In the genomic region with DNA sequence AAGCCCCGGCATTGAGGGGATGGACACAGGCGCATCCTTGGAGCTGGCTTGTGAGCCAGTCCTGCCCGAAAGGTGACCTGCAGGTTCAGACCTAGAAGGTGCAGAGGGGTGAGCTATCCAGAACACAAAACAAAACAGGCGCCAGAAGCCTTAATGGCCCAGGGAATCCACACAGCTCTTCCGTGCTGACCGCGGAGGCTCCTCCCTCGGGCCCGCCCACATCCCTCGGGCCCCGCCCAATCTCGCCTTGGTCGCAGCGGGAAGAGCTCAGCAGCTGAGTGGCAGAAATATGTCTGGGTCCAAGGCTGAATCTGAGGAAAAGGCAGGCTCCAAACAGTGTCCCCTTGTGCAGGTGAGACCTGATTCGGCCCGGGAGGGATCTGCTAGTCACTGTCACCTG, we compare ENCODE assay signal across 8 mouse cellular contexts. TPM values are rescaled to one million over a fixed set of nuclear protein-coding genes. Genes with fewer than 3 reads are reported as not detected.
DNase-seq lines count a peak whose midpoint lies in the region; ATAC-seq and TF ChIP-seq lines count a peak whose summit lies in the region.

No protein-coding gene starts in this region.

- TF ChIP-seq CTCF in gastrocnemius, adult 2 months (IDR thresholded peaks at IDR 0.05) = no peak
- TF ChIP-seq CTCF in left cerebral cortex, adult 2 months (IDR thresholded peaks at IDR 0.05) = no peak

- peak overlapping the region; percentile 53 for H3K9ac ChIP-seq in hindbrain, embryonic 16.5 days (ENCODE audit: low read depth, low read length)

- ATAC-seq in common myeloid progenitor, adult 5-6 weeks (replicated peaks; ENCODE audit: low read depth, poor library complexity, severe bottlenecking) = 0 out of 2 replicates have a peak, but pooled peaks have one; percentile 31
- peak; percentile 55 for ATAC-seq in hindbrain, embryonic 16.5 days

- peak; percentile 53 for DNase-seq in WW6 (ENCODE audit: low read depth, low spot score)
- peak; percentile 77 for DNase-seq in gastrocnemius, adult 2 months
- peak; percentile 61 to 63 for DNase-seq in left cerebral cortex, adult 2 months (ENCODE audit: extremely low spot score in 1 of 2, low spot score in 2 of 2)
- peak; percentile 45 to 54 for DNase-seq in right cerebral cortex, adult 2 months (ENCODE audit: low spot score in 2 of 2)
- peak; percentile 74 for DNase-seq in urinary bladder, postnatal 25 days (ENCODE audit: low spot score)

- peak overlapping the region; percentile 63 for H3K27ac ChIP-seq in gastrocnemius, adult 2 months
- no peak overlapping the region for H3K27ac ChIP-seq in hindbrain, embryonic 16.5 days (ENCODE audit: low read depth, low read length)
- 0 out of 2 replicates have a peak overlapping the region, but pooled peaks have one; percentile 5 for H3K27ac ChIP-seq in left cerebral cortex, adult 2 months
- H3K27ac ChIP-seq in macrophage = no peak overlapping the region

- no peaks in the 10 kb centered on the region for H3K36me3 ChIP-seq in hindbrain, embryonic 16.5 days (ENCODE audit: control insufficient read depth, insufficient read depth, low read length)
- no peaks in the 10 kb centered on the region for H3K36me3 ChIP-seq in macrophage (ENCODE audit: inconsistent target)

- H3K79me2 ChIP-seq in macrophage (ENCODE audit: inconsistent target) = peaks cover 73% of the 10 kb centered on the region

- H3K27me3 ChIP-seq in hindbrain, embryonic 16.5 days (replicated peaks; ENCODE audit: control insufficient read depth, insufficient read depth, low read length) = no peaks in the 10 kb centered on the region

- H3K4me3 ChIP-seq in gastrocnemius, adult 2 months = peak overlapping the region; percentile 70
- H3K4me3 ChIP-seq in hindbrain, embryonic 16.5 days (ENCODE audit: low read length) = peak overlapping the region; percentile 44
- peak overlapping the region; percentile 50 for H3K4me3 ChIP-seq in left cerebral cortex, adult 2 months
- H3K4me3 ChIP-seq in macrophage (ENCODE audit: inconsistent target) = peak overlapping the region; percentile 7; the same call in 1 of the 2 replicates

- H3K4me2 ChIP-seq in hindbrain, embryonic 16.5 days (ENCODE audit: low read length) = peak overlapping the region; percentile 61

- WGBS in hindbrain, embryonic 16.5 days = 19% methylated on average over 16 of the region's 16 CpGs
- 68% methylated on average over 16 of the region's 16 CpGs for WGBS in macrophage (ENCODE audit: missing documents)

- intact Hi-C loops in gastrocnemius, adult 2 months (cut with DNase I) = no loop called here
- intact Hi-C loops in left cerebral cortex, adult 2 months (cut with DNase I) = no loop called here

- H3K9me3 ChIP-seq in hindbrain, embryonic 16.5 days (ENCODE audit: control insufficient read depth, low read length) = no peaks in the 10 kb centered on the region

- H3K4me1 ChIP-seq in hindbrain, embryonic 16.5 days (ENCODE audit: control insufficient read depth, insufficient read depth, low read depth, low read length) = peaks cover 9% of the 10 kb centered on the region

RNA-seq across cellular contexts. Expression of gene Wdr76, which starts 3.1 kb away (rescaled TPM):
- 38.6 and 42.9 TPM in 2 replicates for total RNA-seq in common myeloid progenitor, adult 5-6 weeks (2017)
- total RNA-seq in gastrocnemius, adult 2 months (2021) = 1 to 10 TPM; 1.7 to 2.4 TPM
- polyA plus RNA-seq in hindbrain, embryonic 16.5 days (2015; fragmentation: Nextera tagmentation; extraction: Ambion mirVana) = 3.2 TPM in 2 replicates
- 1 to 10 TPM; 4.5 to 5.5 TPM for total RNA-seq in left cerebral cortex, adult 2 months (2021)
- 10 to 100 TPM in 14 of 26 experiments, 1 to 10 TPM in 11, under 1 TPM in 1; 0.98 to 18.7 (median 10.2) TPM for total RNA-seq in macrophage (2018; cell fraction: chromatin; rRNA removed)
- total RNA-seq in macrophage (2018; cell fraction: cytosol; rRNA removed) = 1 to 10 TPM; 1.1 to 7.6 (median 4.6) TPM
- 10 to 100 TPM in 4 of 26 experiments, 1 to 10 TPM in 21, under 1 TPM in 1; 0.69 to 30.5 (median 6.1) TPM for total RNA-seq in macrophage (2018; cell fraction: nucleus; rRNA removed)
- 3.4 to 10.8 TPM (median 3.4 TPM) in 3 replicates for polyA plus RNA-seq in macrophage (2018)

RNA-seq across cellular contexts. Expression of gene Mfap1a, which starts 3.1 kb away (rescaled TPM):
- total RNA-seq in common myeloid progenitor, adult 5-6 weeks (2017) = 34.0 and 34.7 TPM in 2 replicates
- total RNA-seq in gastrocnemius, adult 2 months (2021) = 10 to 100 TPM; 17.3 to 21.6 TPM
- 28.4 and 28.6 TPM in 2 replicates for polyA plus RNA-seq in hindbrain, embryonic 16.5 days (2015; fragmentation: Nextera tagmentation; extraction: Ambion mirVana)
- 10 to 100 TPM; 33.3 TPM for total RNA-seq in left cerebral cortex, adult 2 months (2021)
- total RNA-seq in macrophage (2018; cell fraction: chromatin; rRNA removed) = 10 to 100 TPM in 24 of 26 experiments, 1 to 10 TPM in 2; 8.4 to 33.8 (median 17.2) TPM
- total RNA-seq in macrophage (2018; cell fraction: cytosol; rRNA removed) = 10 to 100 TPM; 24.0 to 45.5 (median 36.3) TPM
- 10 to 100 TPM; 10.1 to 42.6 (median 20.4) TPM for total RNA-seq in macrophage (2018; cell fraction: nucleus; rRNA removed)
- polyA plus RNA-seq in macrophage (2018) = 25.0 to 47.6 TPM (median 28.9 TPM) in 3 replicates

RNA-seq across cellular contexts. Expression of gene Mfap1b, which starts 35.7 kb away (rescaled TPM):
- 51.2 and 61.1 TPM in 2 replicates for total RNA-seq in common myeloid progenitor, adult 5-6 weeks (2017)
- 10 to 100 TPM; 24.2 to 27.6 TPM for total RNA-seq in gastrocnemius, adult 2 months (2021)
- 68.2 and 71.2 TPM in 2 replicates for polyA plus RNA-seq in hindbrain, embryonic 16.5 days (2015; fragmentation: Nextera tagmentation; extraction: Ambion mirVana)
- total RNA-seq in left cerebral cortex, adult 2 months (2021) = 10 to 100 TPM; 40.9 to 41.5 TPM
- total RNA-seq in macrophage (2018; cell fraction: chromatin; rRNA removed) = 10 to 100 TPM in 20 of 26 experiments, 1 to 10 TPM in 6; 7.7 to 20.1 (median 13.8) TPM
- total RNA-seq in macrophage (2018; cell fraction: cytosol; rRNA removed) = 10 to 100 TPM; 25.1 to 52.1 (median 35.4) TPM
- 10 to 100 TPM in 25 of 26 experiments, 1 to 10 TPM in 1; 6.5 to 29.7 (median 16.5) TPM for total RNA-seq in macrophage (2018; cell fraction: nucleus; rRNA removed)
- 30.4 to 59.5 TPM (median 36.3 TPM) in 3 replicates for polyA plus RNA-seq in macrophage (2018)

RNA-seq across cellular contexts. Expression of gene Serinc4, which starts 53.0 kb away (rescaled TPM):
- total RNA-seq in common myeloid progenitor, adult 5-6 weeks (2017) = 1.4 and 1.8 TPM in 2 replicates
- not detected for total RNA-seq in gastrocnemius, adult 2 months (2021)
- 0.95 and 1.2 TPM in 2 replicates for polyA plus RNA-seq in hindbrain, embryonic 16.5 days (2015; fragmentation: Nextera tagmentation; extraction: Ambion mirVana)
- total RNA-seq in left cerebral cortex, adult 2 months (2021) = under 1 TPM; 0.21 to 0.54 TPM
- total RNA-seq in macrophage (2018; cell fraction: chromatin; rRNA removed) = 1 to 10 TPM in 3 of 26 experiments, under 1 TPM in 8, not detected in 15; 0.16 to 1.5 (median 0.79) TPM
- under 1 TPM in 11 of 26 experiments, not detected in 15; 0.04 to 0.19 (median 0.10) TPM for total RNA-seq in macrophage (2018; cell fraction: cytosol; rRNA removed)
- total RNA-seq in macrophage (2018; cell fraction: nucleus; rRNA removed) = under 1 TPM in 6 of 26 experiments, not detected in 20; 0.26 to 0.64 (median 0.38) TPM
- 0.15 to 0.50 TPM in 2 of 3 replicates, not detected in the other for polyA plus RNA-seq in macrophage (2018)

RNA-seq across cellular contexts. Expression of gene Hypk, which starts 56.5 kb away (rescaled TPM):
- total RNA-seq in common myeloid progenitor, adult 5-6 weeks (2017) = 76.4 and 129 TPM in 2 replicates
- total RNA-seq in gastrocnemius, adult 2 months (2021) = 10 to 100 TPM; 21.0 to 21.7 TPM
- polyA plus RNA-seq in hindbrain, embryonic 16.5 days (2015; fragmentation: Nextera tagmentation; extraction: Ambion mirVana) = 99.2 and 122 TPM in 2 replicates
- 10 to 100 TPM; 22.7 to 23.1 TPM for total RNA-seq in left cerebral cortex, adult 2 months (2021)
- 100 to 1,000 TPM in 2 of 26 experiments, 10 to 100 TPM in 24; 27.9 to 101 (median 70.4) TPM for total RNA-seq in macrophage (2018; cell fraction: chromatin; rRNA removed)
- 10 to 100 TPM in 2 of 26 experiments, 1 to 10 TPM in 24; 1.1 to 20.3 (median 4.7) TPM for total RNA-seq in macrophage (2018; cell fraction: cytosol; rRNA removed)
- 10 to 100 TPM; 20.7 to 70.6 (median 39.9) TPM for total RNA-seq in macrophage (2018; cell fraction: nucleus; rRNA removed)
- 13.5 to 25.3 TPM (median 20.5 TPM) in 3 replicates for polyA plus RNA-seq in macrophage (2018)

Comparison
In these comparisons a context has a peak if more than half of its experiments do, and no peak if none do; other contexts are left out.
1. H3K27ac ChIP-seq: peak in gastrocnemius, adult 2 months (single experiment) and left cerebral cortex, adult 2 months (single experiment); none in hindbrain, embryonic 16.5 days (single experiment) and macrophage (single experiment).
2. H3K4me3 ChIP-seq: peak in every context shown above with its lines; median percentile 70 in gastrocnemius, adult 2 months; 50 in left cerebral cortex, adult 2 months; 44 in hindbrain, embryonic 16.5 days; 7 in macrophage.
3. Peak in every context shown above with its lines, with median percentiles within 50 percentile points of each other: DNase-seq.